Mouse (Mus musculus): ENCODE data around the gene Cldn9.

Gene Cldn9

GRCm38 (mm10) chr17:23683856-23684672 is at the start of gene Cldn9:
TSS of gene Cldn9 (minus strand) at chr17:23684026.
- no peak for DNase-seq (ENCODE audit: extremely low spot score)

- DNase-seq (ENCODE audit: extremely low spot score) = no peak
These were observed 46.6 kb upstream of the Cldn9 start for GRCm38 (mm10) chr17:23730441-23730840.

- peak; percentile 87 for DNase-seq (ENCODE audit: extremely low spot score)
These were observed 42.9 kb upstream of the Cldn9 start for GRCm38 (mm10) chr17:23726758-23727142.

- peak; percentile 95 for DNase-seq (ENCODE audit: extremely low spot score)
These were observed 42.4 kb upstream of the Cldn9 start, which contains the start of gene Pkmyt1 for GRCm38 (mm10) chr17:23725999-23726757. TSS of gene Pkmyt1 (plus strand) at chr17:23726336.

- DNase-seq (ENCODE audit: extremely low spot score) = no peak
These were observed 41.7 kb upstream of the Cldn9 start for GRCm38 (mm10) chr17:23725477-23725876.

- no peak for DNase-seq (ENCODE audit: extremely low spot score)
These were observed 38.7 kb upstream of the Cldn9 start, which contains the start of gene 1520401A03Rik for GRCm38 (mm10) chr17:23722376-23723125. TSS of gene 1520401A03Rik (minus strand) at chr17:23722783.

GRCm38 (mm10) chr17:23721886-23722285 is 38.1 kb upstream of the Cldn9 start:
- DNase-seq (ENCODE audit: extremely low spot score) = no peak

GRCm38 (mm10) chr17:23719455-23719854 is 35.6 kb upstream of the Cldn9 start:
- DNase-seq (ENCODE audit: extremely low spot score) = no peak

GRCm38 (mm10) chr17:23717003-23717402 is 33.2 kb upstream of the Cldn9 start:
- DNase-seq (ENCODE audit: extremely low spot score) = no peak

GRCm38 (mm10) chr17:23706212-23706611 is 22.4 kb upstream of the Cldn9 start:
- DNase-seq (ENCODE audit: extremely low spot score) = peak; percentile 69

GRCm38 (mm10) chr17:23705525-23706104 is 21.8 kb upstream of the Cldn9 start:
- DNase-seq (ENCODE audit: extremely low spot score) = no peak

GRCm38 (mm10) chr17:23704741-23705140 is 20.9 kb upstream of the Cldn9 start:
- DNase-seq (ENCODE audit: extremely low spot score) = no peak

GRCm38 (mm10) chr17:23703301-23703700 is 19.5 kb upstream of the Cldn9 start:
- DNase-seq (ENCODE audit: extremely low spot score) = no peak

- peak; percentile 86 for DNase-seq (ENCODE audit: extremely low spot score)
These were observed 16.3 kb upstream of the Cldn9 start for GRCm38 (mm10) chr17:23700079-23700478.

GRCm38 (mm10) chr17:23699131-23700077 is 15.6 kb upstream of the Cldn9 start:
- DNase-seq (ENCODE audit: extremely low spot score) = no peak

GRCm38 (mm10) chr17:23695801-23696200 is 12.0 kb upstream of the Cldn9 start:
- no peak for DNase-seq (ENCODE audit: extremely low spot score)

GRCm38 (mm10) chr17:23694491-23694890 is 10.7 kb upstream of the Cldn9 start:
- no peak for DNase-seq (ENCODE audit: extremely low spot score)

GRCm38 (mm10) chr17:23683226-23683625 is 600 bp downstream of the Cldn9 start:
- DNase-seq (ENCODE audit: extremely low spot score) = no peak

- DNase-seq (ENCODE audit: extremely low spot score) = no peak
These were observed 1.3 kb downstream of the Cldn9 start for GRCm38 (mm10) chr17:23682530-23682929.

- no peak for DNase-seq (ENCODE audit: extremely low spot score)
These were observed 1.7 kb downstream of the Cldn9 start for GRCm38 (mm10) chr17:23682092-23682491.

- DNase-seq (ENCODE audit: extremely low spot score) = no peak
These were observed 2.7 kb downstream of the Cldn9 start for GRCm38 (mm10) chr17:23681086-23681485.

All from embryo, embryonic 9.5 days (tissue).